ENCODE assay signal across 26 mouse cellular contexts in the genomic region with DNA sequence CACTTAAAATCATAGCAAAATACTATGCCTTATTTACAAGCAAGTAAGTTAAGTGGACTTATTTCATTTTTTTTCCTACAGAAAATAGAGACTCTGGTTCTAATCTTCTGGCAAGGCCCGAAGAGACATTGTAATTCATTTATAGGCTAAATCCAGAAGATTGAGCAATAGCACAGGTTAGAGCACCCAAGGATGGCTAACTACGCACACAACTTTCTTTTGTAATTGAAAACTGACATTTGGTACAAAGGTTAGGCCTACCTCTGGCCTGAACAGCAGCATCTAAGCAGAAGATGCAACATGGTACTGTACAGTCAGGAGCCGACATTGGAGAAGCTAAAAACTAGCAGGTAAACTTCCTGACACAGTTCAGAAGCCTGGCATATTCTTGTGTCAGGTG. TPM values are rescaled to one million over a fixed set of nuclear protein-coding genes. Genes with fewer than 3 reads are reported as not detected.
A peak's percentile ranks its signal among the peaks of the same experiment; 100 is the strongest.
DNase-seq lines count a peak whose midpoint lies in the region; ATAC-seq and TF ChIP-seq lines count a peak whose summit lies in the region.
"Had no signal": no experiment of that assay in that cellular context is flagged by ENCODE, and none has a peak within 500 bp of the region (broad histone marks: within the 10 kb centered on the region; RNA-seq: fewer than 3 reads in every experiment).

No protein-coding gene starts in this region.

- peaks cover 3% of the 10 kb centered on the region; the same call in 1 of the 2 replicates for H3K4me1 ChIP-seq in kidney, adult 2 months (ENCODE audit: control insufficient read depth, insufficient read depth, low read length)
- H3K4me1 ChIP-seq in liver, adult 2 months (ENCODE audit: control insufficient read depth, insufficient read depth, low read length): peaks cover 30% of the 10 kb centered on the region
- no peaks in the 10 kb centered on the region for H3K4me1 ChIP-seq in liver, embryonic 11.5 days (replicated peaks; ENCODE audit: control insufficient read depth, insufficient read depth, low read length)
- H3K4me1 ChIP-seq in liver, postnatal 0 days (ENCODE audit: insufficient read depth): no peaks in the 10 kb centered on the region
- H3K4me1 ChIP-seq in liver, embryonic 12.5 days: no peaks in the 10 kb centered on the region

- TF ChIP-seq EP300 in liver, postnatal 0 days (IDR thresholded peaks at IDR 0.05; ENCODE audit: low read depth): 0 out of 2 replicates have a peak, but pooled peaks have one; percentile 10

- no peaks in the 10 kb centered on the region for H3K27me3 ChIP-seq in kidney, adult 2 months (replicated peaks; ENCODE audit: control insufficient read depth, insufficient read depth, low read length)
- H3K27me3 ChIP-seq in liver, adult 2 months (ENCODE audit: control insufficient read depth, insufficient read depth, low read length): no peaks in the 10 kb centered on the region
- no peaks in the 10 kb centered on the region for H3K27me3 ChIP-seq in liver, embryonic 11.5 days (replicated peaks; ENCODE audit: control insufficient read depth, insufficient read depth, low read length)
- no peaks in the 10 kb centered on the region for H3K27me3 ChIP-seq in liver, postnatal 0 days (ENCODE audit: insufficient read depth, low read length)
- H3K27me3 ChIP-seq in liver, embryonic 12.5 days (replicated peaks): no peaks in the 10 kb centered on the region
- H3K27me3 ChIP-seq: CH12.LX, Patski had no signal

- WGBS in kidney, adult 2 months: 82% methylated on average over 3 of the region's 3 CpGs
- WGBS in liver, adult 2 months: 29% methylated on average over 3 of the region's 3 CpGs
- 84% methylated on average over 3 of the region's 3 CpGs for WGBS in liver, embryonic 11.5 days
- WGBS in liver, postnatal 0 days (ENCODE audit: insufficient replicate concordance): 71% methylated on average over 3 of the region's 3 CpGs
- 65% methylated on average over 3 of the region's 3 CpGs for WGBS in liver, embryonic 12.5 days (ENCODE audit: insufficient replicate concordance)

- no peak overlapping the region for H3K4me3 ChIP-seq in kidney, adult 2 months (ENCODE audit: insufficient read depth, low read depth, low read length)
- H3K4me3 ChIP-seq in liver, adult 2 months (ENCODE audit: insufficient read depth, low read depth, low read length): no peak overlapping the region
- no peak overlapping the region for H3K4me3 ChIP-seq in liver, embryonic 11.5 days (ENCODE audit: low read depth, low read length)
- H3K4me3 ChIP-seq in liver, postnatal 0 days (ENCODE audit: low read depth, low read length): no peak overlapping the region
- H3K4me3 ChIP-seq in liver, embryonic 12.5 days: no peak overlapping the region

- no peaks in the 10 kb centered on the region for H3K36me3 ChIP-seq in kidney, adult 2 months (ENCODE audit: control insufficient read depth, insufficient read depth, low read length)
- H3K36me3 ChIP-seq in liver, adult 2 months (ENCODE audit: control insufficient read depth, insufficient read depth, low read length): peaks cover 21% of the 10 kb centered on the region
- H3K36me3 ChIP-seq in liver, embryonic 11.5 days (ENCODE audit: control insufficient read depth, insufficient read depth, low read length): no peaks in the 10 kb centered on the region
- H3K36me3 ChIP-seq in liver, postnatal 0 days (replicated peaks; ENCODE audit: insufficient read depth, low read length): no peaks in the 10 kb centered on the region
- no peaks in the 10 kb centered on the region for H3K36me3 ChIP-seq in liver, embryonic 12.5 days
- H3K36me3 ChIP-seq: G1E had no signal

- TF ChIP-seq POLR2A in kidney, adult 2 months (IDR thresholded peaks at IDR 0.05; ENCODE audit: low read depth, low read length): no peak
- TF ChIP-seq POLR2A in liver, adult 2 months (IDR thresholded peaks at IDR 0.05; ENCODE audit: extremely low read depth, insufficient read depth, low read length): no peak

- H3K9me3 ChIP-seq in liver, embryonic 11.5 days (ENCODE audit: control insufficient read depth, low read length): no peaks in the 10 kb centered on the region
- no peaks in the 10 kb centered on the region for H3K9me3 ChIP-seq in liver, postnatal 0 days (ENCODE audit: low read length)
- no peaks in the 10 kb centered on the region for H3K9me3 ChIP-seq in liver, embryonic 12.5 days (replicated peaks)

- peaks cover 15% of the 10 kb centered on the region for H3K79me2 ChIP-seq in liver, adult 2 months (ENCODE audit: control insufficient read depth, insufficient read depth, low read length)

- H3K27ac ChIP-seq in kidney, adult 2 months (ENCODE audit: insufficient read depth, low read depth, low read length): no peak overlapping the region
- peak overlapping the region; percentile 70 for H3K27ac ChIP-seq in liver, adult 2 months (replicated peaks; ENCODE audit: insufficient read depth, low read depth, low read length)
- no peak overlapping the region for H3K27ac ChIP-seq in liver, embryonic 11.5 days (ENCODE audit: low read depth, low read length)
- no peak overlapping the region for H3K27ac ChIP-seq in liver, postnatal 0 days (ENCODE audit: low read depth)
- H3K27ac ChIP-seq in liver, embryonic 12.5 days: no peak overlapping the region

- no peak for TF ChIP-seq CTCF in kidney, adult 2 months (conservative IDR thresholded peaks at IDR 0.05; ENCODE audit: insufficient read depth, insufficient read length, low read depth, low read length)
- TF ChIP-seq CTCF in liver, adult 2 months (IDR thresholded peaks at IDR 0.05; ENCODE audit: low read depth, low read length): no peak
- no peak for TF ChIP-seq CTCF in liver, postnatal 0 days (IDR thresholded peaks at IDR 0.05; ENCODE audit: low read depth)

- H3K9ac ChIP-seq in liver, adult 2 months (ENCODE audit: low read depth, low read length): no peak overlapping the region
- H3K9ac ChIP-seq in liver, embryonic 11.5 days (ENCODE audit: low read depth, low read length): no peak overlapping the region
- H3K9ac ChIP-seq in liver, postnatal 0 days (replicated peaks): no peak overlapping the region
- H3K9ac ChIP-seq in liver, embryonic 12.5 days: no peak overlapping the region

- no peak for ATAC-seq in liver, embryonic 11.5 days (replicated peaks; ENCODE audit: low FRiP score)
- no peak for ATAC-seq in liver, postnatal 0 days
- ATAC-seq in liver, embryonic 12.5 days: no peak
- ATAC-seq: activated CD4-positive, CD25-positive, alpha-beta regulatory T cell, adult 4 months; CD4-positive, CD25-positive, alpha-beta regulatory T cell, adult 4 months; Patski had no signal

- DNase-seq in kidney, adult 2 months: peak; percentile 14
- DNase-seq in kidney, adult 18-20 months: no peak
- peak; percentile 17 for DNase-seq in kidney, adult 9 months
- no peak for DNase-seq in kidney, adult 8-10 months
- peak; percentile 94 for DNase-seq in liver, adult 2 months (ENCODE audit: extremely low read depth, low read depth, low spot score)
- DNase-seq in liver, embryonic 11.5 days (ENCODE audit: low spot score): no peak
- DNase-seq in liver, postnatal 0 days: no peak
- DNase-seq: adrenal gland, adult 2 months; adrenal gland, adult 8-10 months; adrenal gland, postnatal 10 days; adrenal gland, postnatal 14 days; adrenal gland, postnatal 25 days; adrenal gland, postnatal 36 days; B cell, adult 2 months; cerebellum, adult 11 months; cerebellum, adult 11-12 months had no signal

- H3K4me2 ChIP-seq in liver, embryonic 11.5 days: no peak overlapping the region
- no peak overlapping the region for H3K4me2 ChIP-seq in liver, postnatal 0 days (ENCODE audit: low read depth, low read length)
- H3K4me2 ChIP-seq in liver, embryonic 12.5 days: no peak overlapping the region

RNA-seq across cellular contexts. Expression of a gene that starts 4.0 kb away (rescaled TPM):
- 0.08 TPM in 1 of 2 replicates, not detected in the other for polyA plus RNA-seq in kidney, adult 2 months (2012; rRNA removed)
- total RNA-seq in liver, adult 2 months (2014; rRNA removed): 470 and 497 TPM in 2 replicates
- 279 and 317 TPM in 2 replicates for polyA plus RNA-seq in liver, adult 2 months (2012; rRNA removed)
- polyA plus RNA-seq in liver, embryonic 11.5 days (2014; fragmentation: Nextera tagmentation; extraction: Ambion mirVana): 3.5 and 5.8 TPM in 2 replicates
- polyA plus RNA-seq in liver, postnatal 0 days (2015; fragmentation: Nextera tagmentation; extraction: Ambion mirVana): 340 and 343 TPM in 2 replicates
- 8.9 and 9.1 TPM in 2 replicates for polyA plus RNA-seq in liver, embryonic 12.5 days (2016; fragmentation: Nextera tagmentation; extraction: Ambion mirVana)
- total RNA-seq: adrenal gland, adult 18-20 months; adrenal gland, postnatal 25 days; CH12.LX; ES-E14; MEL had no signal
- polyA plus RNA-seq: activated CD4-positive, CD25-positive, alpha-beta regulatory T cell, adult 4 months; adrenal gland, adult 2 months; C2C12; CD4-positive, CD25-positive, alpha-beta regulatory T cell, adult 4 months; G1E had no signal

Comparison
In these comparisons a context has a peak if more than half of its experiments do, and no peak if none do; other contexts are left out.
1. DNase-seq: peak in kidney, adult 2 months (single experiment), kidney, adult 9 months (single experiment) and liver, adult 2 months (single experiment); none in kidney, adult 18-20 months (single experiment), kidney, adult 8-10 months (0 of 2), liver, embryonic 11.5 days (single experiment) and liver, postnatal 0 days (single experiment).
2. RNA of a gene that starts 4.0 kb away (polyA plus RNA-seq): 340 to 343 TPM in liver, postnatal 0 days and 279 to 317 TPM in liver, adult 2 months; 8.9 to 9.1 TPM in liver, embryonic 12.5 days, 3.5 to 5.8 TPM in liver, embryonic 11.5 days and 0.08 TPM in kidney, adult 2 months; every median in the first group is over 10 times any median in the second.